Mouse (Mus musculus) 3134 (cell line): ENCODE measurements around the gene Gm42906.

Experiments used
- DNase-seq: peaks from one replicate; pipeline ENCODE4 v3.0.0-alpha.2; 2011; ENCODE audit warnings: low spot score; ENCODE audit not compliant: insufficient read length; ENCODE audit errors: extremely low read depth

The Gm42906 gene

GRCm38 (mm10) chr5:151315804-151316597 lies 112.0 kb downstream of the Gm42906 start:
- peak; percentile 86 for DNase-seq

- DNase-seq = no peak
These were observed 127.7 kb downstream of the Gm42906 start for GRCm38 (mm10) chr5:151300286-151300685.

- no peak for DNase-seq
These were observed 128.4 kb downstream of the Gm42906 start for GRCm38 (mm10) chr5:151299576-151299975.

GRCm38 (mm10) chr5:151298371-151298770 lies 129.6 kb downstream of the Gm42906 start:
- no peak for DNase-seq

GRCm38 (mm10) chr5:151296244-151296643 lies 131.7 kb downstream of the Gm42906 start:
- DNase-seq = no peak

- no peak for DNase-seq
These were observed 134.4 kb downstream of the Gm42906 start for GRCm38 (mm10) chr5:151293591-151293990.

GRCm38 (mm10) chr5:151292310-151292709 lies 135.7 kb downstream of the Gm42906 start:
- peak; percentile 12 for DNase-seq

- DNase-seq = no peak
These were observed 141.6 kb downstream of the Gm42906 start for GRCm38 (mm10) chr5:151286331-151286730.

GRCm38 (mm10) chr5:151279531-151279930 lies 148.4 kb downstream of the Gm42906 start:
- no peak for DNase-seq

- no peak for DNase-seq
These were observed 150.0 kb downstream of the Gm42906 start for GRCm38 (mm10) chr5:151277927-151278326.

GRCm38 (mm10) chr5:151275986-151276385 lies 152.0 kb downstream of the Gm42906 start:
- no peak for DNase-seq

GRCm38 (mm10) chr5:151274265-151274664 lies 153.7 kb downstream of the Gm42906 start:
- peak; percentile 44 for DNase-seq

- DNase-seq = no peak
These were observed 157.1 kb downstream of the Gm42906 start for GRCm38 (mm10) chr5:151270815-151271214.

- DNase-seq = no peak
These were observed 160.9 kb downstream of the Gm42906 start for GRCm38 (mm10) chr5:151266896-151267634.

GRCm38 (mm10) chr5:151261558-151261957 lies 166.4 kb downstream of the Gm42906 start:
- DNase-seq = no peak

- no peak for DNase-seq
These were observed 175.8 kb downstream of the Gm42906 start for GRCm38 (mm10) chr5:151252213-151252612.

GRCm38 (mm10) chr5:151251656-151252055 lies 176.3 kb downstream of the Gm42906 start:
- peak; percentile 48 for DNase-seq

GRCm38 (mm10) chr5:151248671-151249620 lies 179.0 kb downstream of the Gm42906 start:
- no peak for DNase-seq

GRCm38 (mm10) chr5:151248084-151248483 lies 179.9 kb downstream of the Gm42906 start:
- DNase-seq = no peak

- no peak for DNase-seq
These were observed 180.7 kb downstream of the Gm42906 start for GRCm38 (mm10) chr5:151247115-151247875.
